Mouse (Mus musculus) liver, embryonic 14.5 days (tissue): ENCODE data around the gene Cacna1a.

Experiments used
- CTCF ChIP-seq: IDR thresholded peaks from 2 replicates; pipeline ENCODE4 v1.5.1; 2016; ENCODE audit warnings: antibody characterized with exemption, low read depth, control low read depth
- EP300 ChIP-seq: IDR thresholded peaks from 2 replicates; pipeline ENCODE4 v1.6.1; 2016; ENCODE audit warnings: antibody characterized with exemption, low read depth

DNA sequence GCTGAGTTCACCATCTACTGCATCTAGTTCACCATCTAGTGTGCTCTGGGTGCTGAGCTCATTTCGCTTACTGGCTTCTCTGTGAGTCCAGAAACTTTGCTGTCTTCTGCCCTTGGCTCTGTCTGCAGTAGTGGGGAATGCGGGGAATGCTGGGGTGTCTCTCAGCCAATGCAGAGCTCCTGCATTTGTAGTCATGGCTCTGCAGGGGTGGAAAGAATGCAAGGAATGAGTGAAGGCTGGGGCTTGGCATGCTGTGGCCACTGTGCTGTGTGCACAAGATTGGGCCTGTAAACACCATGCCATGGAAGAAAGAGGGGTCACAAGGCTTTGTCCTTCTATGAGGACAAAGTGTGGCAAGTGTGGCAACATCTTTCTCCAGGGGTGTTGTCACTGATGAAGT, 72.5 kb downstream of the Cacna1a start:
- TF ChIP-seq CTCF, result no peak
- no peak for TF ChIP-seq EP300
